Mouse (Mus musculus) ES-E14 (cell line): ENCODE results near the gene Tenm2. TPM values are rescaled to one million over a fixed set of nuclear protein-coding genes. Genes with fewer than 3 reads are reported as not detected.

Experiments used
- DNase-seq: peaks from one replicate; pipeline ENCODE4 v3.0.0-alpha.2; 2013; ENCODE audit warnings: low read depth, low spot score
- H3K27ac ChIP-seq: 2 replicates; pipeline ENCODE4 v1.5.1; 2012; ENCODE audit warnings: low read depth, mild to moderate bottlenecking, low read length, moderate library complexity, mixed read lengths; ENCODE audit not compliant: poor library complexity, insufficient read depth, severe bottlenecking
- H3K36me3 ChIP-seq: 2 replicates; pipeline ENCODE4 v1.6.1; 2012; ENCODE audit warnings: mild to moderate bottlenecking, low read length, moderate library complexity, mixed read lengths; ENCODE audit not compliant: control insufficient read depth, poor library complexity, insufficient read depth, severe bottlenecking
- H3K4me1 ChIP-seq, 2 experiments: fragments of 150-350 bp in 1 of 2; sonication (generic) in 1 of 2; 2 replicates each; pipeline ENCODE4 v1.6.1; 2012; ENCODE audit warnings: low read length in 2 of 2, mild to moderate bottlenecking in 1 of 2, mixed read lengths in 1 of 2; ENCODE audit not compliant: control insufficient read depth in 2 of 2, insufficient read depth in 2 of 2, poor library complexity in 1 of 2
- H3K4me3 ChIP-seq, 2 experiments: fragments of 150-350 bp in 1 of 2; sonication (generic) in 1 of 2; 2 replicates each; pipeline ENCODE4 v1.5.1; 2012; ENCODE audit warnings: low read length in 2 of 2, low read depth in 1 of 2, mild to moderate bottlenecking in 1 of 2, mixed read lengths in 1 of 2; ENCODE audit not compliant: insufficient read depth in 1 of 2, poor library complexity in 1 of 2, severe bottlenecking in 1 of 2
- H3K9ac ChIP-seq: 2 replicates; pipeline ENCODE4 v1.6.1; 2012; ENCODE audit warnings: low read depth, mild to moderate bottlenecking, low read length, mixed read lengths; ENCODE audit not compliant: poor library complexity, insufficient read depth, severe bottlenecking
- H3K9me3 ChIP-seq: fragments of 150-350 bp; sonication (generic); 2 replicates; pipeline ENCODE4 v1.6.1; 2012; ENCODE audit warnings: low read depth, mild to moderate bottlenecking, low read length; ENCODE audit not compliant: control insufficient read depth, insufficient read depth
- CHD2 ChIP-seq: IDR thresholded peaks from 2 replicates; pipeline ENCODE4 v1.6.1; 2014; ENCODE audit warnings: mild to moderate bottlenecking, low read depth, low read length, inconsistent platforms
- HCFC1 ChIP-seq: IDR thresholded peaks from 2 replicates; pipeline ENCODE4 v1.6.1; 2012; ENCODE audit warnings: low read length, inconsistent platforms, borderline replicate concordance; ENCODE audit not compliant: insufficient read depth
- MAFK ChIP-seq: IDR thresholded peaks from 2 replicates; pipeline ENCODE4 v1.6.1; 2014; ENCODE audit warnings: mild to moderate bottlenecking, low read depth, low read length, inconsistent platforms; ENCODE audit not compliant: insufficient read depth
- ZC3H11A ChIP-seq: IDR thresholded peaks from 2 replicates; pipeline ENCODE4 v1.6.1; 2012; ENCODE audit warnings: low read depth, mild to moderate bottlenecking, inconsistent platforms, low read length, borderline replicate concordance
- ZNF384 ChIP-seq: IDR thresholded peaks from 2 replicates; pipeline ENCODE4 v1.6.1; 2012; ENCODE audit warnings: low read depth, low read length, inconsistent platforms
- in situ Hi-C, 2 experiments: fragments of 600-800 bp; cut with MboI; formaldehyde crosslinking; loops; one replicate each; pipeline ENCODE4 v1.15.1; 2025; ENCODE audit warnings: low sequenced_read_pairs in 2 of 2, inconsistent platforms in 1 of 2; ENCODE audit not compliant: unreplicated experiment in 2 of 2
- total RNA-seq: library from RNA; depleted of rRNA; stranded (reverse); fragments of 300-350 nt; gene quantifications from 2 replicates; pipeline ENCODE4 v1.2.3, GENCODE M21; 2012

Tenm2 gene
- total RNA-seq, 1 experiment = 0.04 TPM

GRCm38 (mm10) chr11:36799409-36799808 is 436.4 kb downstream of the Tenm2 start:
- in situ Hi-C loops = no loop called here
- TF ChIP-seq ZC3H11A (no peak), MAFK (no peak), CHD2 (no peak), ZNF384 (no peak), HCFC1 (no peak)
- no peaks in the 10 kb centered on the region for H3K9me3 ChIP-seq
- no peak overlapping the region for H3K27ac ChIP-seq
- no peak overlapping the region for H3K9ac ChIP-seq
- no peaks in the 10 kb centered on the region for H3K36me3 ChIP-seq
- DNase-seq = no peak
- no peak overlapping the region for H3K4me3 ChIP-seq
- H3K4me1 ChIP-seq = no peaks in the 10 kb centered on the region

DNA sequence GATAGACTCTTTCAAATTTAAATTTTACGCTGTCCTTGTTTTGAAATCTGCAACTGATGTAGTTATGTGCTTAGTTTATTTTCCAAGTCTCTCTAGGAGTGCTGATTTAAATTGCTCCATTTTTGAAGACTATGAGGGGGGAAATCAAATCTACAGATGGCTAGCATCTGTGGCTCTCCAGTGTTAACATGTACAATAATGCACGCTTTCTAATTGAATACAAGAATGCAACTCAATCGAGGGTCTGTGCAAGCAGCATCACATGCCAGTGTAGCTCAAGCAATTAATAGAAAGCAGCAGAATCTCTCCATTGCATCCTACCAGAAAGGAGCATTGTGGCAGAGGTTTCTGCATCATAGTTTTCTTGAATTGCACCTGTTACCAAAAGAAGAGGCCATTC is 477.8 kb downstream of the Tenm2 start:
- Histone ChIP-seq H3K9ac (no peak overlapping the region), H3K36me3 (no peaks in the 10 kb centered on the region), H3K9me3 (no peaks in the 10 kb centered on the region), H3K4me1 (no peaks in the 10 kb centered on the region), H3K27ac (no peak overlapping the region), H3K4me3 (no peak overlapping the region)
- no peak for TF ChIP-seq HCFC1
- no peak for TF ChIP-seq CHD2
- no peak for TF ChIP-seq ZC3H11A
- TF ChIP-seq ZNF384 = no peak
- TF ChIP-seq MAFK = no peak
- in situ Hi-C loops = no loop called here
- DNase-seq = no peak

- in situ Hi-C loops = no loop called here
- no peak for DNase-seq
Measured at GRCm38 (mm10) chr11:36746286-36746685, 489.5 kb downstream of the Tenm2 start.

DNA sequence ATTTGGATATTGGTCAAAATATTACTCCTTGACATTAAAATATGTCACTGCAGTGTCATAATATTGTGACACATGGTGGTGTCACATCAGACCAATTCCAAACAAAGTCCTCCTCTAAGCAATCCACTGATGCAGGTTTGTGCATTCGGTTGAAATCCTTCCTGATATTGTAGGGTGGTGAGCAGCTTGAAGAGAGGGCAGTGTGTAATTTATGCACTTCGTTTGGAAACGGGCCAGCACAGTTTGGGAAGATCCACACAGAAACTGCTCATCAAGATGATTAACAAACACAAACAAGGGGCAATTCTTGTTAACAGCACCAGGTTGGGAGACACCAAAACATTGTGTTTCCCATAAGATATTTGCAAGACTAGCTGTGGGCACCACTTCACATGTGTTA is 508.0 kb downstream of the Tenm2 start:
- TF ChIP-seq ZNF384 (no peak), MAFK (no peak), CHD2 (no peak), ZC3H11A (no peak), HCFC1 (no peak)
- no peak for DNase-seq
- in situ Hi-C loops = no loop called here
- H3K36me3 ChIP-seq = no peaks in the 10 kb centered on the region
- no peaks in the 10 kb centered on the region for H3K9me3 ChIP-seq
- H3K27ac ChIP-seq = no peak overlapping the region
- no peak overlapping the region for H3K4me3 ChIP-seq
- no peaks in the 10 kb centered on the region for H3K4me1 ChIP-seq
- H3K9ac ChIP-seq = no peak overlapping the region

More at GRCm38 (mm10) chr11:36746286-36746685, 489.5 kb downstream of the Tenm2 start:
- H3K4me1 ChIP-seq = no peaks in the 10 kb centered on the region
- no peaks in the 10 kb centered on the region for H3K9me3 ChIP-seq
- H3K9ac ChIP-seq = no peak overlapping the region
- no peak overlapping the region for H3K4me3 ChIP-seq
- TF ChIP-seq CHD2 (no peak), ZNF384 (no peak), HCFC1 (no peak), ZC3H11A (no peak), MAFK (peak; percentile 54; the same call in 1 of the 2 replicates)
- no peak overlapping the region for H3K27ac ChIP-seq
- H3K36me3 ChIP-seq = no peaks in the 10 kb centered on the region

DNA sequence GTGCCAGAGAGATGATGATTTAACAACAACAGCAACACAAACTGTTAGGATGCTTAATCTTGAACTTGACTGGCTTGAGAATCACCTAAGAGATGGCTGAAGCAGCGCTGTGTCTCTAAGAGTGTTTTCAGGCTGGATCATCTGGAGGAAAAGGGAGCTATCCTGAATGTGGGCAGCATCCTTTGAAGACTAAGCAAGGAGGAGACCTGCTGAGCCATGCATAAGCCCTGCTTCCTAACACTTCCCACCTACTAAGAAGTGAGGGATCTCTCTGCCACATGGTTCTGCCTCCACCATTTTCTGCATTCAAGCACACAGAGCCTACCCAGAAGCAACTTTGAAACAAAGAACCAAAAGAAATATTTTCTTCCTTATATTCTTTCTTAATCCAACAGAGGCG is 532.9 kb downstream of the Tenm2 start:
- Histone ChIP-seq H3K36me3 (no peaks in the 10 kb centered on the region), H3K9me3 (no peaks in the 10 kb centered on the region), H3K9ac (no peak overlapping the region), H3K4me1 (no peaks in the 10 kb centered on the region), H3K4me3 (no peak overlapping the region), H3K27ac (no peak overlapping the region)
- in situ Hi-C loops = no loop called here
- TF ChIP-seq CHD2 (no peak), MAFK (no peak), HCFC1 (no peak), ZNF384 (no peak), ZC3H11A (no peak)
- no peak for DNase-seq
